Mouse (Mus musculus) macrophage (primary cell): Measurements from ENCODE around the gene Mip. TPM values are rescaled to one million over a fixed set of nuclear protein-coding genes. Genes with fewer than 3 reads are reported as not detected.
"Not testable (repeated sequence)": the region's sequence is repeated elsewhere in the genome, so short reads cannot be mapped to it uniquely, and the experiment has no call there.

Experiments used
- H3K27ac ChIP-seq: fragments of 350-480 bp; formaldehyde crosslinking; 2 replicates; pipeline ENCODE4 v1.9.0; 2021
- H3K36me3 ChIP-seq: fragments of 350-480 bp; formaldehyde crosslinking; 2 replicates; pipeline ENCODE4 v1.9.0; 2021; ENCODE audit errors: inconsistent target
- H3K4me3 ChIP-seq: fragments of 350-480 bp; formaldehyde crosslinking; 2 replicates; pipeline ENCODE4 v1.9.0; 2021; ENCODE audit errors: inconsistent target
- H3K79me2 ChIP-seq: fragments of 350-480 bp; formaldehyde crosslinking; 2 replicates; pipeline ENCODE4 v1.9.0; 2021; ENCODE audit errors: inconsistent target
- WGBS: methylation state at CpG from one replicate; pipeline ENCODE4 v1.1.7; 2026; ENCODE audit warnings: inconsistent platforms; ENCODE audit not compliant: missing documents; 5-methylcytosine and 5-hydroxymethylcytosine counted together
- polyA plus RNA-seq: library from polyadenylated mRNA; stranded (reverse); fragments of 250-400 nt; gene quantifications from 3 replicates; pipeline ENCODE4 v1.2.4, GENCODE M21; 2018; ENCODE audit warnings: inconsistent platforms
- total RNA-seq, 78 experiments: library from RNA; depleted of rRNA; stranded (reverse); fragments of 250-400 nt; gene quantifications; 1 replicate in 9 of 78; 2 replicates in 24 of 78; 3 replicates in 43 of 78; 4 replicates in 2 of 78; pipeline ENCODE4 v1.2.4; 2018; ENCODE audit warnings: inconsistent platforms in 56 of 78

Gene Mip
- not detected for total RNA-seq (2018; cell fraction: chromatin; rRNA removed)
- total RNA-seq (2018; cell fraction: cytosol; rRNA removed), result not detected
- not detected for total RNA-seq (2018; cell fraction: nucleus; rRNA removed)
- not detected in 3 replicates for polyA plus RNA-seq

- WGBS, result 80% methylated on average over 4 of the region's 4 CpGs
- Histone ChIP-seq H3K36me3 (no peaks in the 10 kb centered on the region), H3K27ac (no peak within 1 kb of the TSS), H3K4me3 (no peak within 1 kb of the TSS), H3K79me2 (no peaks in the 10 kb centered on the region)
Observed at GRCm38 (mm10) chr10:128225538-128225937, at the start of gene Mip. TSS of gene Mip (plus strand) at chr10:128225838.

- H3K4me3 ChIP-seq, result peak overlapping the region; percentile 68
- 0 out of 2 replicates have a peak overlapping the region, but pooled peaks have one; percentile 19 for H3K27ac ChIP-seq
- WGBS, result 2% methylated on average over 17 of the region's 17 CpGs
Observed at GRCm38 (mm10) chr10:128175996-128176755, 49.5 kb upstream of the Mip start.

GRCm38 (mm10) chr10:128177316-128177715, 48.3 kb upstream of the Mip start:
- WGBS, result 95% methylated on average over 4 of the region's 4 CpGs
- Histone ChIP-seq H3K27ac (no peak overlapping the region), H3K36me3 (no peaks in the 10 kb centered on the region), H3K4me3 (no peak overlapping the region), H3K79me2 (peaks cover 15% of the 10 kb centered on the region; the same call in 1 of the 2 replicates)

More at GRCm38 (mm10) chr10:128175996-128176755, 49.5 kb upstream of the Mip start:
- Histone ChIP-seq H3K36me3 (no peaks in the 10 kb centered on the region), H3K79me2 (peaks cover 22% of the 10 kb centered on the region; the same call in 1 of the 2 replicates)

- Histone ChIP-seq H3K4me3 (no peak within 1 kb of the TSS), H3K27ac (no peak within 1 kb of the TSS), H3K79me2 (peaks cover 4% of the 10 kb centered on the region; the same call in 1 of the 2 replicates), H3K36me3 (no peaks in the 10 kb centered on the region)
- 25% methylated on average over 6 of the region's 6 CpGs for WGBS
Observed at GRCm38 (mm10) chr10:128179989-128180388, 45.6 kb upstream of the Mip start, which contains the start of gene Rbms2. TSS of gene Rbms2 (minus strand) at chr10:128180297.

GRCm38 (mm10) chr10:128184296-128184695, 41.3 kb upstream of the Mip start:
- no peak overlapping the region for H3K27ac ChIP-seq
- H3K4me3 ChIP-seq, result no peak overlapping the region
- no peaks in the 10 kb centered on the region for H3K79me2 ChIP-seq
- 85% methylated on average over 2 of the region's 2 CpGs for WGBS
- no peaks in the 10 kb centered on the region for H3K36me3 ChIP-seq

GRCm38 (mm10) chr10:128185277-128185940, 40.2 kb upstream of the Mip start:
- no peak overlapping the region for H3K27ac ChIP-seq
- no peaks in the 10 kb centered on the region for H3K79me2 ChIP-seq
- H3K4me3 ChIP-seq, result no peak overlapping the region
- 87% methylated on average over 6 of the region's 6 CpGs for WGBS
- H3K36me3 ChIP-seq, result no peaks in the 10 kb centered on the region

GRCm38 (mm10) chr10:128185959-128186358, 39.7 kb upstream of the Mip start:
- no peaks in the 10 kb centered on the region for H3K79me2 ChIP-seq
- WGBS, result 48% methylated on average over 2 of the region's 2 CpGs
- no peaks in the 10 kb centered on the region for H3K36me3 ChIP-seq
- H3K4me3 ChIP-seq, result no peak overlapping the region
- no peak overlapping the region for H3K27ac ChIP-seq

- WGBS, result 87% methylated on average over 5 of the region's 5 CpGs
- Histone ChIP-seq H3K4me3 (no peak overlapping the region), H3K36me3 (no peaks in the 10 kb centered on the region), H3K79me2 (no peaks in the 10 kb centered on the region), H3K27ac (no peak overlapping the region)
Observed at GRCm38 (mm10) chr10:128187181-128187605, 38.4 kb upstream of the Mip start.

- Histone ChIP-seq H3K27ac (no peak overlapping the region), H3K4me3 (no peak overlapping the region), H3K36me3 (no peaks in the 10 kb centered on the region), H3K79me2 (no peaks in the 10 kb centered on the region)
- 50% methylated on average over 2 of the region's 2 CpGs for WGBS
Observed at GRCm38 (mm10) chr10:128188242-128188877, 37.3 kb upstream of the Mip start.

GRCm38 (mm10) chr10:128191472-128191871, 34.2 kb upstream of the Mip start:
- Histone ChIP-seq H3K36me3 (no peaks in the 10 kb centered on the region), H3K79me2 (no peaks in the 10 kb centered on the region), H3K27ac (no peak overlapping the region), H3K4me3 (no peak overlapping the region)
- 55% methylated on average over 2 of the region's 2 CpGs for WGBS

GRCm38 (mm10) chr10:128192030-128192766, 33.4 kb upstream of the Mip start:
- not testable (repeated sequence) for H3K36me3 ChIP-seq, H3K79me2 ChIP-seq, H3K27ac ChIP-seq, H3K4me3 ChIP-seq
- 97% methylated on average over 3 of the region's 3 CpGs for WGBS

GRCm38 (mm10) chr10:128193113-128193512, 32.5 kb upstream of the Mip start:
- 97% methylated on average over 6 of the region's 6 CpGs for WGBS
- Histone ChIP-seq H3K27ac (no peak overlapping the region), H3K36me3 (no peaks in the 10 kb centered on the region), H3K4me3 (no peak overlapping the region), H3K79me2 (no peaks in the 10 kb centered on the region)

GRCm38 (mm10) chr10:128194024-128194550, 31.6 kb upstream of the Mip start, which contains the start of gene Gls2:
TSS of gene Gls2 (plus strand) at chr10:128194457.
- Histone ChIP-seq H3K79me2 (no peaks in the 10 kb centered on the region), H3K27ac (no peak within 1 kb of the TSS), H3K36me3 (no peaks in the 10 kb centered on the region), H3K4me3 (peak within 1 kb of the TSS; percentile 34)
- under 1% methylated on average over 46 of the region's 46 CpGs for WGBS
